Mouse (Mus musculus) embryonic fibroblast, embryonic 13.5 days (primary cell): ENCODE results near the gene Gnb2.

Experiments
- CTCF ChIP-seq: IDR thresholded peaks from 2 replicates; pipeline ENCODE4 v1.5.1; 2011; ENCODE audit warnings: mild to moderate bottlenecking, control low read depth, low read length, moderate library complexity, borderline replicate concordance; ENCODE audit not compliant: insufficient read depth
- POLR2A ChIP-seq: IDR thresholded peaks from 2 replicates; pipeline ENCODE4 v1.6.1; 2011; ENCODE audit warnings: low read depth, mild to moderate bottlenecking, control low read depth, low read length, moderate library complexity

DNA sequence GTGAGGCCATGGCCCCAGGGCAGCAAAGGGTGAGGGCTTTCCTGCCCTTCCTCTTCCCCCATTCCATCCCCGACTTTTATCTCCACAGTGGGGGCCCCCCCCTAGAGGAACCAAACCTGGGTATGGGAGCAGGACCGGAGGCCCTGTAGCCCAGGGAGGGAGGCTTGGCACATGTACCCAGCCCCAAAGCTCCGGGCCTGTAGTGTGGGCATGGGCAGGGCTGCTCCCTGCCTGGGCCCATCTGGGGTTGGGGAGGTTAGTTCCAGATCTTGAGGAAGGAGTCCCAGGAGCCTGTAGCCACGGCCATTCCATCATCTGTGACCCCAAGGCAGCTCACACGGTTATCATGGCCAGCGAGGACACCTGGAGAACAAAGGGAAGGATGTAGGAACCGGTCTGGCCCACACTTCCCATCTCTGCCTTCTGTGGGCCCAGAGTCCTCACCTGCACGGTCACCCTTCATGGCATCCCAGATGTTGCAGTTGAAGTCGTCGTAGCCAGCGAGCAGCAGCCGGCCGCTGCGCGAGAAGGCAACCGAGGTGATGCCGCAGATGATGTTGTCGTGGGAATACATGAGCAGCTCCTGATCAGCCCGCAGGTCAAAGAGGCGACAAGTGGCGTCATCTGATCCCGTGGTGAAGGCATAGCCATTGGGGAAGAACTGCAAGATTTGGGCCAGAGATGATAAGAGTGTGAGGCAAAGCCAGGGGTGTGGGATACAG is 4.9 kb downstream of the Gnb2 start:
- no peak for TF ChIP-seq CTCF
- TF ChIP-seq POLR2A = no peak
